Mouse (Mus musculus) kidney, adult 2 months (tissue): Measurements from ENCODE around the gene Dusp19.

Source experiments
- CTCF ChIP-seq: fragments of 200-500 bp; conservative IDR thresholded peaks from 2 replicates; pipeline ENCODE4 v1.5.1; 2011; ENCODE audit warnings: low read depth, mild to moderate bottlenecking, control low read depth, low read length, moderate library complexity, mixed read lengths; ENCODE audit not compliant: insufficient read depth, insufficient read length
- POLR2A ChIP-seq: fragments of 200-500 bp; IDR thresholded peaks from one replicate; pipeline ENCODE4 v1.6.1; 2011; ENCODE audit warnings: low read depth, low read length, control low read depth

DNA sequence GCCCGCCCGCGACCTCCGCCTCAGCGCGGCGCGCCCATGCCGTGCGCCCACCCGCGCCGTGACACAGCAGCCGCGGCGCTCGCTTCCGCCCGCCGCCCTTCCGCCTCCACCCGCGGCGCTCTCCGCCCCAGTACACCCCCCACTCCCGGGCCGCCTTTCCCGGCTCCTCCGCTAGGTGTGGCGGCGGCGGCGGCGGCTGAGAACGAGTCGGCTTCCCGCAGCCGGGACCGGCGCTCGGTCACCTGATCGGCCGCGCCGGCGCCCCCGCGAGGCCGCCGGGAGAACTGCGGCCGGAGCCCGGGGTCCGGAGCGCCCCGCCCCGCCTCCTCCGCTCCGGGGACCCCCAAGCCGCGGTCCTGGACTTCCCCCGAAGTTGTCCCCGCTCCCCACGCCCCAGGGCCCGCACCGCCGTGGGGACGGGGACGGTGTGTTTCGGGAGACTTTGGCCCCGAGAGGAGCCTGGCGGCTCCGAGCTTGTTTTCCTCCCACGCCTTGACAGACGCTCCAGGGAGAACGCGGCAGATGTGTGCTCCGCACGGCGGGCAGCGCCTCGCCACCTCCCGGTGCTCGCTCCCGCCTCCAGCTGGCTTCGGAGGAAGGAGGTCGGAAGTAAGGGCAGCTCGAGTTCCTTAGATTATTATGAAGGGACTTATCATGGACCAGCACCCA lies 35.7 kb upstream of the Dusp19 start, which contains the start of gene Nckap1:
- TF ChIP-seq CTCF (peak; percentile 32), POLR2A (no peak)
